In the genomic region with DNA sequence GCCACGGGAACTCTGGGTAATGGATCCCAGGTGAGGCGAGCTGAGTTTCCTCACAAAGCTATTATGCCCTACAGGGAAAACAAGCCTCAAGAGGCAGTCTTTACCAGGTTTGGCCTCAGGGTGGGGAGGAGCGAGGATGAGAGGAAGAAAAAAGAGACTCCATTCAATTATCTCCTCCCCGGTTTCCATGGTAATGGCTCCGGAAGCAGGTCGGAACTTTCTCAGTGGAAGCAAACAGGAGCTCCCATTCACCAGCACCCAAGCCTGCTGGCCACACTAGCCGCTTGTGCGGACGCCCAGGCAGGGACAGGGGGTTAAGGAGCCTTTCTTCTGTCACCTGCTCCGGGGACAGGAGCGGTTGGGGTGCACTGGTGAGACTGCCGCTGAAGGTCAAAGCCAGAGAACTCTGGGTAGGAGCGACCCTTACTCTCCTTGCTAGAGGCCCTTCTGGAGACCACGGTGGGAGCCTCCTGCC, we compare ENCODE assay signal across 8 mouse cellular contexts.
A peak's percentile ranks its signal among the peaks of the same experiment; 100 is the strongest.
DNase-seq lines count a peak whose midpoint lies in the region; ATAC-seq lines count a peak whose summit lies in the region.

No protein-coding gene starts in this region.

- intact Hi-C loops in left cerebral cortex, postnatal 14 days (cut with DNase I) = loop anchor here (5.0 kb wide), 1 partner anchor 86 kb away; a partner anchor contains a TSS

- no peak for ATAC-seq in megakaryocyte-erythroid progenitor cell, adult 5-6 weeks (replicated peaks; ENCODE audit: low FRiP score, low TSS enrichment, poor library complexity, severe bottlenecking)

- peak; percentile 75 for DNase-seq in Muller cell, postnatal 12 days (ENCODE audit: inconsistent ontology term)
- peak; percentile 5 to 23 for DNase-seq in cerebellum, adult 18-20 months
- peak; percentile 53 to 63 for DNase-seq in frontal cortex, postnatal 14 days (ENCODE audit: low spot score in 2 of 2)
- peak; percentile 72 to 88 for DNase-seq in left cerebral cortex, postnatal 14 days (ENCODE audit: low spot score in 2 of 2)
- DNase-seq in retina, embryonic 14.5 days (ENCODE audit: low spot score) = peak; percentile 51
- DNase-seq in adrenal gland, postnatal 4 days (ENCODE audit: low spot score in 2 of 2) = no peak
- no peak for DNase-seq in lung, postnatal 4 days

Comparison
In these comparisons a context has a peak if more than half of its experiments do, and no peak if none do; other contexts are left out.
1. DNase-seq: peak in Muller cell, postnatal 12 days (single experiment), cerebellum, adult 18-20 months (2 of 2), frontal cortex, postnatal 14 days (2 of 2), left cerebral cortex, postnatal 14 days (2 of 2) and retina, embryonic 14.5 days (single experiment); none in adrenal gland, postnatal 4 days (0 of 2) and lung, postnatal 4 days (0 of 2).